Mouse (Mus musculus) right cerebral cortex, postnatal 25 days (tissue): ENCODE results near the gene Olfr596.
"Not testable (repeated sequence)": the region's sequence is repeated elsewhere in the genome, so short reads cannot be mapped to it uniquely, and the experiment has no call there.

Experiments used
- DNase-seq: peaks from one replicate; pipeline ENCODE4 v3.0.0; 2022

Olfr596 gene

GRCm38 (mm10) chr7:103305348-103305747, at the start of gene Olfr596:
TSS of gene Olfr596 (plus strand) at chr7:103305648.
- DNase-seq, result not testable (repeated sequence)

GRCm38 (mm10) chr7:103316015-103316414, 10.6 kb downstream of the Olfr596 start, which contains the start of gene Olfr597:
TSS of gene Olfr597 (plus strand) at chr7:103316315.
- DNase-seq, result not testable (repeated sequence)

- no peak for DNase-seq
Observed at GRCm38 (mm10) chr7:103323268-103323667, 17.8 kb downstream of the Olfr596 start, which contains the start of gene Olfr598. TSS of gene Olfr598 (plus strand) at chr7:103323568.

- no peak for DNase-seq
Observed at GRCm38 (mm10) chr7:103335617-103336016, 30.2 kb downstream of the Olfr596 start, which contains the start of gene Olfr599. TSS of gene Olfr599 (plus strand) at chr7:103335917.

- no peak for DNase-seq
Observed at GRCm38 (mm10) chr7:103349569-103349968, 44.1 kb downstream of the Olfr596 start, which contains the start of gene Olfr600. TSS of gene Olfr600 (minus strand) at chr7:103349669.
